Mouse (Mus musculus) 3T3-L1 (cell line): ENCODE measurements around the gene 1700042G07Rik.

Source experiments
- DNase-seq: peaks from one replicate; pipeline ENCODE4 v3.0.0-alpha.2; 2015; ENCODE audit warnings: low read depth, low spot score

The 1700042G07Rik gene

DNA sequence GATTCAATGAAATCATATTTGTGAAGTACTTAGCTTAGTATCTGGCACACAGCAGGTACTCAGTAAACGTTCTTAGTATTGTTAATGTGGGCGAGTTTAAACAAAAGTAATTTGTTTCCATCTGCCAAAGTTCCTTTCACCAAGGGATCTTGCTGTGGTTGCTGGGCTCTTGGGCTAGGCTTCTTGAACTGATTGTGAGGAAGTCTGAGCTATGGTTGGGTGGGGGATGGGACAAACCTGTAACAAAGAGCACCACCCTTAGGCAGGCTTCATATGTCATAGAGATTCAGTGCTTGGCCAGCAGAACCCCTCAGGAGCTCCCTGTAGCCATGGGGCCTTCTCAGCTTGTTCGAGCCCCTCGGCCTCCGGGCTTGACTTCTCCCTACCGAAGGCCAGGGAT, at the start of gene 1700042G07Rik, which contains the start of gene Gm49337:
1700042G07Rik (plus strand) TSS at position 301 of the 400 bp plus-strand sequence.
Gm49337 (plus strand) TSS at position 313 of the 400 bp plus-strand sequence.
- DNase-seq = no peak

DNA sequence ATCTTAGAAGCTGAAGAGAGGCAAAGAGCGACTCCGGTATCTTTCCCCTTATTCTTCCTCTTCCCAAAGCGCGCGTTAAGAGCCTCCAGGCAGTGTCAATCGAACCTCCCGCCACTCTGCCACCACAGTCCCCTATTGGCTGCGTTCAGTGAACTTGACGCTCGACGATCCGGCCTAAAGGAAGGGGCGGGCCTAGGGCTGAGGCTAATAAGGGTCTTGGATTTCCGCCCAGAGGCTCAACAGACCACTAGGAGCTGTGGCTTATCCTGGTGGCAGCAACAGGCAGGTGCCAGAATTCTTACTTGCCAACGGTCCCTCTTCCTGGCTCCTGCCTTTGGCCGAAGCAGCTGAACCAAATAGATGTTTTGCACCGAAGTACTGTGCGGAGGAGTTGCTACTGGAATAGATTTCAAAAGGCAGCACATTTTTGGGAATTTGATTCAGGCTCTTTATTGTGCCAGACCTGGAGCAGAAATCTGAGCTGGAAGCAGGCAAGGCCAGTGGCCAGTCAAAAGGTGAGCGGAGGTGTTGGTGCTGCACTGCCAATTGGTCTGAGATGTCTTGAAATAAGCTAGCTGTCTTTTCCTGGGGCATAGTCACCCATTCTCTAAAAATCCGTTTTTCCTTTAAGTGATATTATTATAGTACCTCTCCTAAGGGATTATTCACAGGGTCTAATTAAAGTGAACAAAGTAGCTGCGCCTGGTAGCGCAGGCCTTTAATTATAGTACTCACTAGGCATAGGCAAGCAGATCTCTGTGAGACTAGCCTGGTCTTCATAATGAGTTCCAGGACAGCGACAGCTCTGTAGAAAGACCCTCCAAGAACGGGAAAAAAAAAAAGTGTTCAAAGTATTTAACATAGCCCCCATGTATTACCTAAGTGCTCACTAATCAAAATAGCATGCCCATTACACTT, 49.3 kb upstream of the 1700042G07Rik start, which contains the start of the genes Rad54l and Pomgnt1:
Rad54l (minus strand) TSS at position 89 of the 918 bp plus-strand sequence.
Pomgnt1 (plus strand) TSS at position 239 of the 918 bp plus-strand sequence.
- peak; percentile 97 for DNase-seq

DNA sequence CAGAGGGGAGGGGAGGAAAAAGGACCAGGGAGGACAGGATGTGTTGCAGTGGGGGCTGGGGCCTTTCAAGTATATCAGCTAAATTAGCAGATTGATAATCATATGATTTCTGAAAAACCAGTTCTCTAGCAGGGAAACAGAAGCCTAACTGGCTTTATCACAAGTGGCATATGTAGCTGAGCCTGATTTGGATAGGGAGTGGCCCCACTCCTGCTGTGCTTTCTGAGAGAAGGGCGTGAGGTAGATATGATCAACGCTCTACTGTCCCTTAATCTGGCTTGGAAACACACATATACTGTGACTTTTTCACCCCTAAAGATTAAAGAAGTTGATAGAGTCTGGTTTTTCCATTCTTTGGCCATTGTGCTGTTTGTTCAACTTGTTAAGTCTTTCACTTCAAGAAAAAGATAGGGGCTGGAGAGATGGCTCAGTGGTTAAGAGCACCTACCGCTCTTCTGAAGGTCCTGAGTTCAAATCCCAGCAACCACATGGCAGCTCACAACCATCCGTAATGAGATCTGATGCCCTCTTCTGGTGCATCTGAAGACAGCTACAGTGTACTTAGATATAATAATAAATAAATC, 47.3 kb upstream of the 1700042G07Rik start:
- DNase-seq = no peak

- no peak for DNase-seq
Measured at GRCm38 (mm10) chr4:116127956-116128355, 45.2 kb upstream of the 1700042G07Rik start.

GRCm38 (mm10) chr4:116133126-116133525, 40.0 kb upstream of the 1700042G07Rik start:
- DNase-seq = no peak

DNA sequence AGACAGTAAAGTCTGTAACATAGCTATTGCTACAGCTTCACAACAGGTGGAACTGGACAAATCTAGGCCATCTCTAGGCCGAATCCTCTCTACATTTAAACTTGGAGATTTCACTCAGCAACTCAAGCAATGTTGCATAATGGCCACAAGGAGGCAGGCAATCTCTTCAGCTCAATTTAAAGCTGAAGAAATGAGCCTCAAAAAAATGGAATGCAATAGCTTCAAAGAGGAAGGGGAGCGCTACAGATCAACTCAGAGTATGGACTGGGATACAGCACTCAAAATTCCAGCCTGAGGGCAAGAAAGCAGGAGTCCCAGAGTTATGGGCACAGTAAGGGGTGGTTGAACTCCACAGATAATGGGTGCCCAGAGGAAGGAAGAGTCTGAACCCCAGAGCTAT, 38.2 kb upstream of the 1700042G07Rik start:
- DNase-seq = peak; percentile 69

DNA sequence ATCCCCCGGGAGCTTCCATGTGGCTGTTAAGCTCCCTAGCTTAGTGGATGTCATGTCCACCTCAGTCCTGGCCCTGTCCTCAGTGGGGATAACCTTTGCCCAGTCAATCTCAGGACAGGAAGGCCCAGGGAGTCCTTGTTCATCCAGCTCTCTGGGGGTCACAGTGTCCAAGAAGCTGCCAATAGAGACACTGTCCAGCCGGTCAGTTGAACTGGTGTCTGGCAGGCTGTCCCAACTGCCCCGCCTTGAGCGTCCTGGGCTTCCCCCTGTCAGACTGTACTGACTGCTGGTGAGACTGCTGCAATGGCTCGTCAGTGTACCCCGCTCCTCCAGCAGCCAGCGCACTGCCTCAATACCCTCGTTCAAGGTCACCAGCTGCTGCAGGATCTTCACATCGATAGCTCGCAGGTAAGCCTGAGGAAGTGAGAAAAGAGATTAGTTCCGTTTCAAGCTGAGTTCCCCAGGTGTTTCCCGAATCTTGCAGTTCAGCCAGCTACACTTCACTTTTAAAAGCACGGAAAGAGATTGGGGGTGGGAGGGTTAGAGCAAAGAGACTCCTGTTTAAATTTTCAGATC, 35.7 kb upstream of the 1700042G07Rik start:
- DNase-seq = no peak

GRCm38 (mm10) chr4:116140801-116141574, 32.2 kb upstream of the 1700042G07Rik start:
- no peak for DNase-seq

GRCm38 (mm10) chr4:116141736-116142135, 31.4 kb upstream of the 1700042G07Rik start:
- DNase-seq = no peak

GRCm38 (mm10) chr4:116142269-116142668, 30.9 kb upstream of the 1700042G07Rik start:
- DNase-seq = no peak

- DNase-seq = no peak
Measured at GRCm38 (mm10) chr4:116143317-116143811, 29.8 kb upstream of the 1700042G07Rik start.

GRCm38 (mm10) chr4:116143891-116144717, 29.1 kb upstream of the 1700042G07Rik start:
- no peak for DNase-seq

GRCm38 (mm10) chr4:116149812-116150155, 23.4 kb upstream of the 1700042G07Rik start:
- peak; percentile 45 for DNase-seq

DNA sequence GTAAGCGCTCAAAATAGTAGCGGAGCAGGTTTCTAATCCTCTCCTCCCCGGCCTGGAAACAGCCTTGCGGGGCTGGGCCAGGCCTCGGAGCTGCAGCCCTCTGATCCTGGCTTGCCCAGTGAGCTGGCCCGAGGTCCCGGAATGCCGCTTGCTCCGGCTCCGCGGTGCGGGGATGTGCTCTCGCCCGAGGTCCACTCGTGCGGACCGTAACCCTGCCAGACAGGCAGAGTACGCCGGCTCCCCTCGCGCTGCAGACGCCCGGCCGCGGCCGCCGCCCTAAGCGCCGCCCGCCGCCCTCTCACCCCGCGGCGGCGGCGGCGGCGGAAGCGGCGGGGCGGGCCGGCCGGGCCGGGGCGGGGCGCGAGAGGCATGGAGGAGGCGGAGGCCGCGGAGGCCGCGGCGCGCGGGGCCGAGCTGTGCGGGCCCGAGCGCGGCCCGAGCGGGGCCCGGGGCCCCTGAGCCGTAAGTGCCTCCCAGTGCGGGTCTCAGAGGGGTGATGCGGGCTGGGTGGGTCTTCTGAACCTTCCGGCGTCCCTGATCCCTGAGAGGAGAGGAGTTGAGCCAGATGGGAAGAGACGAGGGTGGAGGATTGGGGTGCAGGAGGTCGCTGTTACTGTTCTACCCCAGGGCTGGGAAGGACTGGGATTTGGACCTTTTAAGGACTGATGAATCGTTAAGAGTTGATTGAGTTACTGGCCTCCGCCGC, 22.9 kb upstream of the 1700042G07Rik start:
- DNase-seq = peak; percentile 46

DNA sequence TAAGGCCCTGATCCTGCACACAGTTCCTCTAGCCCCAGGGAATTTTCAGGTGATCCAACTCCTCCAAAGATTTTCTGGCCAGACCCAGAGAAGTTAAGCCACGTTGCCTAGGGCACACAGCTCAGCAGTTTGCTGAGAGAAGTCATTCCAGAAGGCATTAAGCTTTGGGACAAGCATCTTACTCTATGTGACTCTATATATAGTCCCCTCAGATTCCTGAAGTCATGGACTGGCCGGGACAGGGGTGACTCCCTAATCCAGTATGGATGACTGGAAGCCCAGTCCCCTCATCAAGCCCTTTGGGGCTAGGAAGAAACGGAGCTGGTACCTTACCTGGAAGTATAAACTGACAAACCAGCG, 22.3 kb upstream of the 1700042G07Rik start:
- peak; percentile 36 for DNase-seq

GRCm38 (mm10) chr4:116151238-116151637, 21.9 kb upstream of the 1700042G07Rik start, which contains the start of gene Lurap1:
TSS of gene Lurap1 (minus strand) at chr4:116151338.
- no peak for DNase-seq

DNA sequence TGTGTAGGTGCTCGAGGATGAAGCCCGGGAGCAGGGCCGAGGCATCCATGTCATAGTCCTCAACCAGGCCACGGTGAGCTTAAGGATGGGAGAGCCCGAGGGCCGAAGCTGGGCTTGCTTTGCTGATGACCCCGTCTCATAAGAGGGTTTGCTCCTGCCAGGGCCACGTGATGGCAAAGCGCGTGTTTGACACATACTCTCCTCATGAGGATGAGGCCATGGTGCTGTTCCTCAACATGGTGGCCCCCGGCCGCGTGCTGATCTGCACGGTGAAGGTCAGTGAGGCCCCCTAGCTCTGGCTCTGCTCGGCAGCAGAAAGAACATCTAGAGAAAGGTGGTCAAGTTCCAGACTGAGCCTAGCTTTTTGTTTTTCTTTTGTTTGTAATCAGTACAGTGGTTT, 20.5 kb upstream of the 1700042G07Rik start:
- DNase-seq = no peak

DNA sequence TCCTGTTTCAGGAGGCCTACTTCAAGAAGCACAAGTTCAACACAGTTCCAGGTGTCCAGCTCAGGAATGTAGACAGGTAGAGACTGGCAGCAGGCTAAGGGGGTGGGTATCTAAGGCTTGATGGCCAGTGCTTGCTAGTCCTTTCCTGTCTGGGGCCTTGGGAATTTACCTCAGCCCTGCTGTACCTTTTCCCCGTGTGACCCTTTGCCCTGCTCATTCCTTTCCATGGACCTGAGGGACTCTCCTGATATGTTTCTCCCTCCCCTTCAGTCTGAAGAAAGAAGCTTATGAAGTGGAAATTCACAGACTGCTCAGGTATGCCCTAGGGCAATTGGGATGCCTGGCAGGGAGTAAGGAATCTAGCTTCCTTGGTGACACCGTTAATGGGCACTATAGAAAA, 15.3 kb upstream of the 1700042G07Rik start:
- no peak for DNase-seq

DNA sequence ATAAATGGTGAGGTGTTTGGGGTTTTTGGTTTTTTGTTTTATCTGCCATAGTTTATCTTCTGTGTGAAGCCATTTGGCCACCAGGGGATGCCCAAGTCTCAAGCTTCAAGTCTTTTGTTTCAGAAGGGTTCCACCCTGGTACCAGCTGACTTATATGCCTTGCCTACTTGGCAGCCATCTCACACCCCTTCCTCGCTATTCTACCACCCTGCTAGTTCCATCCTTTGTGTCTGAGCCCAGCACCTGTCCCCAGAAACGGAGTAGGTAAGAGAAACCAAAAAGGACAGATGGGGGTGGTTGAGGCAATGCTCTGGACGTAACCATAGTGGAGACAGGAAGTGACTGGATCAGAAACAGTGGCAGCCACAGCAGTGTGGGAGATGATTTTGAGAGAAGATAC, 13.3 kb upstream of the 1700042G07Rik start:
- peak; percentile 66 for DNase-seq

DNA sequence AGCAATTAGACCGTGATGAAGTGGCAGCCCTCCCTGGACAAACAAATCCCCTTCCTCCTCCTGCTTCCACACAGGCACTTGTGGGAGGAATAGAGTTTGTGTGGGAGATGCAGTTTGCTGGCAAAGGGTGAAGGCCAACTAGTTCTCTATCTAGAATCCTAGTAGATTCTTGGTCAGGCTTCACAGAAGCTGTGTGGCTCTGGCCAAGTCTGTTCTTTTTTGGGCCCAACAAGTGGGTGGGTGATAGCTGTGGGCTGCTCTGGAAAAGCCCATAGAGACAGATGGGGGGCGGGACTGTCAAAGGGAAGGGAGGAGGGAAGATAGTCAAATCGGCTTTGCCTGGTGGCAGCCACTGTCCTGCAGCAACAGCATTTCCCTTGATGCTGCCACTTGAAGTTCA, 12.4 kb upstream of the 1700042G07Rik start:
- no peak for DNase-seq
